ENCODE assay signal across 22 mouse cellular contexts in genomic region chr14:107614348-107614747, GRCm38 (mm10).
DNase-seq lines count a peak whose midpoint lies in the region; ATAC-seq lines count a peak whose summit lies in the region.
"Had no signal": no experiment of that assay in that cellular context is flagged by ENCODE, and none has a peak within 500 bp of the region (broad histone marks: within the 10 kb centered on the region; RNA-seq: fewer than 3 reads in every experiment).

No protein-coding gene starts in this region.

- H3K9ac ChIP-seq in forebrain, embryonic 14.5 days (ENCODE audit: low read length): no peak overlapping the region
- no peak overlapping the region for H3K9ac ChIP-seq in forebrain, embryonic 15.5 days (replicated peaks)
- no peak overlapping the region for H3K9ac ChIP-seq in kidney, embryonic 16.5 days (replicated peaks; ENCODE audit: low read length)
- H3K9ac ChIP-seq: embryonic facial prominence, embryonic 15.5 days; forebrain, embryonic 12.5 days; heart, embryonic 13.5 days; hindbrain, embryonic 14.5 days; limb, embryonic 15.5 days; liver, postnatal 0 days; midbrain, embryonic 13.5 days had no signal

- H3K27me3 ChIP-seq in forebrain, embryonic 14.5 days (replicated peaks; ENCODE audit: control insufficient read depth, insufficient read depth, low read length): no peaks in the 10 kb centered on the region
- no peaks in the 10 kb centered on the region for H3K27me3 ChIP-seq in forebrain, embryonic 15.5 days
- no peaks in the 10 kb centered on the region for H3K27me3 ChIP-seq in kidney, embryonic 16.5 days (ENCODE audit: insufficient read depth, low read length)
- H3K27me3 ChIP-seq: embryonic facial prominence, embryonic 15.5 days; forebrain, embryonic 12.5 days; heart, embryonic 13.5 days; limb, embryonic 15.5 days; midbrain, embryonic 13.5 days had no signal

- H3K36me3 ChIP-seq in forebrain, embryonic 14.5 days (ENCODE audit: control insufficient read depth, insufficient read depth, low read length): no peaks in the 10 kb centered on the region
- H3K36me3 ChIP-seq in forebrain, embryonic 15.5 days: no peaks in the 10 kb centered on the region
- no peaks in the 10 kb centered on the region for H3K36me3 ChIP-seq in kidney, embryonic 16.5 days (ENCODE audit: insufficient read depth, low read length)
- H3K36me3 ChIP-seq: embryonic facial prominence, embryonic 15.5 days; forebrain, embryonic 12.5 days; heart, embryonic 13.5 days; limb, embryonic 15.5 days; midbrain, embryonic 13.5 days had no signal

- DNase-seq in adrenal gland, postnatal 10 days: peak; percentile 1
- DNase-seq in adrenal gland, postnatal 25 days: no peak
- peak; percentile 11 for DNase-seq in forebrain, embryonic 14.5 days (ENCODE audit: low spot score)
- peak; percentile 16 for DNase-seq in kidney, postnatal 10 days
- peak; percentile 49 for DNase-seq in 416B (ENCODE audit: low read depth)
- no peak for DNase-seq in frontal cortex, adult 2 months (ENCODE audit: extremely low spot score in 1 of 2, low spot score in 1 of 2)
- DNase-seq: kidney, adult 11 months; liver, postnatal 0 days; lung, postnatal 4 days; right cerebral cortex, postnatal 14 days; thymus, postnatal 14 days had no signal

- H3K4me2 ChIP-seq in forebrain, embryonic 14.5 days (ENCODE audit: low read length): no peak overlapping the region
- no peak overlapping the region for H3K4me2 ChIP-seq in forebrain, embryonic 15.5 days (replicated peaks)
- no peak overlapping the region for H3K4me2 ChIP-seq in kidney, embryonic 16.5 days (replicated peaks; ENCODE audit: low read depth, low read length)
- H3K4me2 ChIP-seq: embryonic facial prominence, embryonic 15.5 days; forebrain, embryonic 12.5 days; heart, embryonic 13.5 days; hindbrain, embryonic 14.5 days; limb, embryonic 15.5 days; midbrain, embryonic 13.5 days had no signal

- H3K9me3 ChIP-seq in forebrain, embryonic 14.5 days (replicated peaks; ENCODE audit: control insufficient read depth, low read length): no peaks in the 10 kb centered on the region
- no peaks in the 10 kb centered on the region for H3K9me3 ChIP-seq in forebrain, embryonic 15.5 days
- H3K9me3 ChIP-seq in kidney, embryonic 16.5 days (ENCODE audit: low read length): no peaks in the 10 kb centered on the region
- H3K9me3 ChIP-seq: embryonic facial prominence, embryonic 15.5 days; forebrain, embryonic 12.5 days; heart, embryonic 13.5 days; limb, embryonic 15.5 days; midbrain, embryonic 13.5 days had no signal

- no peak for ATAC-seq in forebrain, embryonic 14.5 days
- no peak for ATAC-seq in forebrain, embryonic 15.5 days (replicated peaks)
- no peak for ATAC-seq in kidney, embryonic 16.5 days (ENCODE audit: low FRiP score, low TSS enrichment)
- ATAC-seq: activated CD4-positive, CD25-positive, alpha-beta regulatory T cell, adult 4 months; liver, postnatal 0 days; midbrain, embryonic 13.5 days had no signal

- H3K4me3 ChIP-seq in forebrain, embryonic 14.5 days (ENCODE audit: low read depth, low read length): no peak overlapping the region
- no peak overlapping the region for H3K4me3 ChIP-seq in forebrain, embryonic 15.5 days
- H3K4me3 ChIP-seq in kidney, embryonic 16.5 days (ENCODE audit: low read length): no peak overlapping the region
- H3K4me3 ChIP-seq: embryonic facial prominence, embryonic 15.5 days; forebrain, embryonic 12.5 days; heart, embryonic 13.5 days; left cerebral cortex, adult 2 months; limb, embryonic 15.5 days; midbrain, embryonic 13.5 days had no signal

- 21% methylated on average over 1 of the region's 1 CpGs for WGBS in forebrain, embryonic 14.5 days
- 23% methylated on average over 1 of the region's 1 CpGs for WGBS in forebrain, embryonic 15.5 days
- 23% methylated on average over 1 of the region's 1 CpGs for WGBS in kidney, embryonic 16.5 days

- H3K4me1 ChIP-seq in forebrain, embryonic 14.5 days (ENCODE audit: control insufficient read depth, insufficient read depth, low read length): no peaks in the 10 kb centered on the region
- H3K4me1 ChIP-seq in forebrain, embryonic 15.5 days: no peaks in the 10 kb centered on the region
- H3K4me1 ChIP-seq in kidney, embryonic 16.5 days (ENCODE audit: insufficient read depth, low read length): no peaks in the 10 kb centered on the region
- H3K4me1 ChIP-seq: embryonic facial prominence, embryonic 15.5 days; forebrain, embryonic 12.5 days; limb, embryonic 15.5 days; midbrain, embryonic 13.5 days had no signal

- no peak overlapping the region for H3K27ac ChIP-seq in forebrain, embryonic 14.5 days (ENCODE audit: low read depth, low read length)
- no peak overlapping the region for H3K27ac ChIP-seq in forebrain, embryonic 15.5 days (replicated peaks)
- H3K27ac ChIP-seq in kidney, embryonic 16.5 days (ENCODE audit: low read length): no peak overlapping the region
- H3K27ac ChIP-seq: embryonic facial prominence, embryonic 15.5 days; forebrain, embryonic 12.5 days; heart, embryonic 13.5 days; hindbrain, embryonic 14.5 days; left cerebral cortex, adult 2 months; limb, embryonic 15.5 days; midbrain, embryonic 13.5 days; stomach, postnatal 0 days had no signal

Comparison
In these comparisons a context has a peak if more than half of its experiments do, and no peak if none do; other contexts are left out.
1. DNase-seq: peak in adrenal gland, postnatal 10 days (single experiment), forebrain, embryonic 14.5 days (single experiment), kidney, postnatal 10 days (single experiment) and 416B (single experiment); none in adrenal gland, postnatal 25 days (single experiment) and frontal cortex, adult 2 months (0 of 2).